Comparison of ENCODE assay signal across 10 mouse cellular contexts in genomic region chr9:120884726-120885125, GRCm38 (mm10). TPM values are rescaled to one million over a fixed set of nuclear protein-coding genes. Genes with fewer than 3 reads are reported as not detected.
DNase-seq lines count a peak whose midpoint lies in the region; ATAC-seq lines count a peak whose summit lies in the region.
"Had no signal": no experiment of that assay in that cellular context is flagged by ENCODE, and none has a peak within 500 bp of the region (broad histone marks: within the 10 kb centered on the region; RNA-seq: fewer than 3 reads in every experiment).

No protein-coding gene starts in this region.

- H3K4me3 ChIP-seq in hindbrain, embryonic 10.5 days = no peak overlapping the region
- no peak overlapping the region for H3K4me3 ChIP-seq in hindbrain, embryonic 16.5 days (ENCODE audit: low read length)
- H3K4me3 ChIP-seq in forebrain, embryonic 13.5 days = no peak overlapping the region
- H3K4me3 ChIP-seq in limb, embryonic 15.5 days = no peak overlapping the region

- 0 out of 2 replicates have a peak overlapping the region, but pooled peaks have one; percentile 29 for H3K27ac ChIP-seq in hindbrain, embryonic 10.5 days
- no peak overlapping the region for H3K27ac ChIP-seq in hindbrain, embryonic 16.5 days (ENCODE audit: low read depth, low read length)
- H3K27ac ChIP-seq in forebrain, embryonic 13.5 days = peak overlapping the region; percentile 59
- peak overlapping the region; percentile 44 for H3K27ac ChIP-seq in limb, embryonic 15.5 days
- H3K27ac ChIP-seq: macrophage had no signal

- no peak for ATAC-seq in hindbrain, embryonic 16.5 days
- peak; percentile 68; the same call in 1 of the 2 replicates for ATAC-seq in forebrain, embryonic 13.5 days
- ATAC-seq in limb, embryonic 15.5 days (ENCODE audit: insufficient number of reproducible peaks, low FRiP score, low TSS enrichment, low read depth) = peak; percentile 58; the same call in 1 of the 2 replicates

- peaks cover 9% of the 10 kb centered on the region; the same call in 1 of the 2 replicates for H3K4me1 ChIP-seq in hindbrain, embryonic 10.5 days (replicated peaks)
- H3K4me1 ChIP-seq in hindbrain, embryonic 16.5 days (ENCODE audit: control insufficient read depth, insufficient read depth, low read depth, low read length) = no peaks in the 10 kb centered on the region
- H3K4me1 ChIP-seq in forebrain, embryonic 13.5 days = peaks cover 13% of the 10 kb centered on the region
- H3K4me1 ChIP-seq in limb, embryonic 15.5 days = peaks cover 17% of the 10 kb centered on the region

- H3K4me2 ChIP-seq in hindbrain, embryonic 16.5 days (ENCODE audit: low read length) = no peak overlapping the region
- H3K4me2 ChIP-seq in forebrain, embryonic 13.5 days = no peak overlapping the region
- H3K4me2 ChIP-seq in limb, embryonic 15.5 days = no peak overlapping the region

- 75% methylated on average over 10 of the region's 10 CpGs for WGBS in hindbrain, embryonic 10.5 days
- WGBS in hindbrain, embryonic 16.5 days = 43% methylated on average over 10 of the region's 10 CpGs
- WGBS in forebrain, embryonic 13.5 days = 59% methylated on average over 10 of the region's 10 CpGs
- 36% methylated on average over 10 of the region's 10 CpGs for WGBS in limb, embryonic 15.5 days

- no peaks in the 10 kb centered on the region for H3K36me3 ChIP-seq in hindbrain, embryonic 10.5 days
- no peaks in the 10 kb centered on the region for H3K36me3 ChIP-seq in hindbrain, embryonic 16.5 days (ENCODE audit: control insufficient read depth, insufficient read depth, low read length)
- H3K36me3 ChIP-seq in forebrain, embryonic 13.5 days (ENCODE audit: poor library complexity, severe bottlenecking) = no peaks in the 10 kb centered on the region
- H3K36me3 ChIP-seq in limb, embryonic 15.5 days = no peaks in the 10 kb centered on the region

- DNase-seq in hindbrain, embryonic 10.5 days (ENCODE audit: low spot score) = no peak
- peak; percentile 31 for DNase-seq in MN1 (ENCODE audit: low spot score)
- DNase-seq in cerebellum, adult 8-10 months = no peak
- DNase-seq in T-cell, adult 2 months (ENCODE audit: low spot score) = no peak
- DNase-seq in lung, postnatal 14 days = no peak
- DNase-seq: gastrocnemius, postnatal 25 days had no signal

- no peak overlapping the region for H3K9ac ChIP-seq in hindbrain, embryonic 16.5 days (ENCODE audit: low read depth, low read length)
- no peak overlapping the region for H3K9ac ChIP-seq in forebrain, embryonic 13.5 days
- H3K9ac ChIP-seq in limb, embryonic 15.5 days = no peak overlapping the region

- no peaks in the 10 kb centered on the region for H3K9me3 ChIP-seq in hindbrain, embryonic 10.5 days
- no peaks in the 10 kb centered on the region for H3K9me3 ChIP-seq in hindbrain, embryonic 16.5 days (ENCODE audit: control insufficient read depth, low read length)
- no peaks in the 10 kb centered on the region for H3K9me3 ChIP-seq in forebrain, embryonic 13.5 days (replicated peaks)
- H3K9me3 ChIP-seq in limb, embryonic 15.5 days = no peaks in the 10 kb centered on the region

- no peaks in the 10 kb centered on the region for H3K27me3 ChIP-seq in hindbrain, embryonic 10.5 days (ENCODE audit: insufficient read depth, poor library complexity, severe bottlenecking)
- no peaks in the 10 kb centered on the region for H3K27me3 ChIP-seq in hindbrain, embryonic 16.5 days (replicated peaks; ENCODE audit: control insufficient read depth, insufficient read depth, low read length)
- H3K27me3 ChIP-seq in forebrain, embryonic 13.5 days = no peaks in the 10 kb centered on the region
- H3K27me3 ChIP-seq in limb, embryonic 15.5 days = no peaks in the 10 kb centered on the region

RNA-seq across cellular contexts. Expression of gene Ctnnb1, which starts 44.3 kb away (rescaled TPM):
- polyA plus RNA-seq in hindbrain, embryonic 10.5 days (2016; fragmentation: Nextera tagmentation; extraction: Ambion mirVana) = 496 and 622 TPM in 2 replicates
- polyA plus RNA-seq in hindbrain, embryonic 16.5 days (2015; fragmentation: Nextera tagmentation; extraction: Ambion mirVana) = 350 and 375 TPM in 2 replicates
- 645 and 673 TPM in 2 replicates for polyA plus RNA-seq in forebrain, embryonic 13.5 days (2015; fragmentation: Nextera tagmentation; extraction: Ambion mirVana)
- 567 and 601 TPM in 2 replicates for polyA plus RNA-seq in limb, embryonic 15.5 days (2015; fragmentation: Nextera tagmentation; extraction: Ambion mirVana)
